Mouse (Mus musculus) right cerebral cortex, postnatal 4 days (tissue): ENCODE measurements around the gene Plp1.
A peak's percentile ranks its signal among the peaks of the same experiment; 100 is the strongest.

Experiments
- DNase-seq: peaks from one replicate; pipeline ENCODE4 v3.0.0-alpha.2; 2022

Gene Plp1

GRCm38 (mm10) chrX:136822371-136822770, at the start of gene Plp1:
Plp1 (plus strand) TSS chrX:136822671.
- no peak for DNase-seq

- DNase-seq, result no peak
Observed at GRCm38 (mm10) chrX:136773035-136773434, 49.4 kb upstream of the Plp1 start.

GRCm38 (mm10) chrX:136778046-136778445, 44.4 kb upstream of the Plp1 start:
- no peak for DNase-seq

DNA sequence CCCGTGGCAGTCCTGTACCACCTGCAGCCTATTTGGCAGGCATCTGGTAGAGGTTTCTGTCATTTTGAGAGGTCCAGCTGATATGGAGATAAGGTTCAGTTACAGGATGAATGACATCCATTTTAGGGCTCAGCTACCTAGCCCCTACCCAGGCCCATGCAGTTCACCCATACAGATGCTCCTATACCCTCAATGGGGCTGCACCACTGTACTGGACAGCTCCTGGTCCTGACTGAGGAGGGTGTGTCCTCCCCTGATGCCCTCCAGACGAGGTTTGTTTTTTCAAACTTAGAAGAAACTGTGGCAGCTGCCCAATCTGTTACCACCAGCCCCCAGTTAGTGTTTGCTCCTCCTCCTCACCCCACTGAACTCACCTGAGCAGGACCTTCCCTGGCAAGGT, 43.2 kb upstream of the Plp1 start:
- no peak for DNase-seq

- no peak for DNase-seq
Observed at GRCm38 (mm10) chrX:136780041-136780440, 42.4 kb upstream of the Plp1 start, which contains the start of gene Glra4. Glra4 (minus strand) TSS chrX:136780141.

DNA sequence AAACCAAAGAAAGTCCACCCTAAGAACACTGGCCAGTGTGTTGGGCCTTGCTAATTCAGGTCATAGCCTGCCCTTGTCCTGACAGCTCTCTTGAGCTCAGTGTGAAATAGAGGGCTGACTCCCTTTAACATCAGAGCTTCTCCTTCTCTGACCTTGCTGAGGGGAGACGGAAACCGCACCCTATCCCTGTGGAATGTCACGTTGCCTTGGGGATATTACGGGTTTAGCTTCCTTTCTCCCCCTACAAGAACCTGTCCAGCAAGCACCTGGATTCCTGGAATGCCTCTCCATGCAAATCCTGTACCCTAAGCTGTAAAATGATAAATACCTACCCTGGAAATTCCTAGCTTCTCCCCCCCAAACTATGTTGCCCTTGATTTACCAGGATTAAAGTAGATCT, 33.0 kb upstream of the Plp1 start:
- no peak for DNase-seq

DNA sequence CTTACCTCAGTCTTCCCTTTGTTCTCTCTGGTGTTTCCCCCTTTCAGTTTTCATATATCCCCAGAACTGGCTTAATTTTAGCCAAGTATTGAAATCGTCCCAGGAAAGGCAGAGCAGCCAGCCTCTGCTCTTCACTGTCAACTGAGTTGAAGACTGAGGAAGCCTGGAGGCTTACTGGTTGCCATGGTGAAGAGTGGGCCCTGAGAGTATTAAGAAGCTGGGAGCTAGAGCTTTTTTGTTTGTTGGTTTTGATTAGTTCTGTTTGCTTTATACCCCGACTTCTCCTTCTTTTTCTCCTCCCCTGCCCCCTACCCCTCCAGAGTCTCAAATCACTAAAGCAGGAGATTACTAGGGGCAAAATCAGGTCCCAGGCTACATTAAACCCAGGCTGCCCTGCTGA, 25.2 kb upstream of the Plp1 start:
- no peak for DNase-seq

DNA sequence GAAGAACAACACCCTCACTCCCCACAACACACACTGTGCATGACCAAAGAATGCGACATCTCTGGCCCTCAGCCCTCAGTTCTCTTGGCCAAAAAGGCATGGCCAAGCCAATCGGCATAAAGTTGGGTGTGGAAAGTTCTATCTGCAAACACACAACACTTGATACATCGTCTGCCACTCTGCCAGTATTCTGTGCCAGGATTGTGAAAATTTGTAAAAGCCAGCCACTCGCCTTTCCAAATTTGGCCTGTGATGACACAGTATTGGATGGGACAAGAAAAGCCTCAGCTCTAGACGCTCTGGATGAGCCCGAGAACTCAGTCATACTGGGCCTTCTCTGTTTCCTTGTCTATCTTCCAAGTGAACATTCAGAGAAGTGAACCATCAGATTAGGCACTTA, 2.7 kb upstream of the Plp1 start:
- no peak for DNase-seq

- peak; percentile 78 for DNase-seq
Observed at GRCm38 (mm10) chrX:136820250-136820649, 2.2 kb upstream of the Plp1 start.

DNA sequence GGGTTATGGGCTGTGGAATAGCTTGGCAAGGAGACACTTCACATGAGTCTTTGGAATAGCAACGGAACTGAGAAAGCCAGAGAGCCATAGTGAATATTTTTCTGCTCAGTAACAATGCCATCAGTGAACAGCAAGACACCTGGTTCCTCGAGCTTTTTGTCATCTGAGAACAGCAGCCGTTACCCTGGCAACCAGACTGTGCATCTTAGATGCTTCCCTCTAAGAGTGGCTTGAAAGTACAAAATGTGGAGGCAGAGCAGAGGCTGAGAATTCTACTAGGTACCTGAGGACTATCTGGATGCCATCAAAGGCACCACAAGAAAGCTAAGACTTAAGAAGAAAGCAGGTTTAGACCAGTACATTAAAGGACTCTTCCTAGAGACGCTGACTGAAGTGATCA, 2.5 kb downstream of the Plp1 start:
- no peak for DNase-seq

GRCm38 (mm10) chrX:136828610-136829009, 6.1 kb downstream of the Plp1 start:
- DNase-seq, result no peak

- DNase-seq, result no peak
Observed at GRCm38 (mm10) chrX:136850300-136850699, 27.8 kb downstream of the Plp1 start.

DNA sequence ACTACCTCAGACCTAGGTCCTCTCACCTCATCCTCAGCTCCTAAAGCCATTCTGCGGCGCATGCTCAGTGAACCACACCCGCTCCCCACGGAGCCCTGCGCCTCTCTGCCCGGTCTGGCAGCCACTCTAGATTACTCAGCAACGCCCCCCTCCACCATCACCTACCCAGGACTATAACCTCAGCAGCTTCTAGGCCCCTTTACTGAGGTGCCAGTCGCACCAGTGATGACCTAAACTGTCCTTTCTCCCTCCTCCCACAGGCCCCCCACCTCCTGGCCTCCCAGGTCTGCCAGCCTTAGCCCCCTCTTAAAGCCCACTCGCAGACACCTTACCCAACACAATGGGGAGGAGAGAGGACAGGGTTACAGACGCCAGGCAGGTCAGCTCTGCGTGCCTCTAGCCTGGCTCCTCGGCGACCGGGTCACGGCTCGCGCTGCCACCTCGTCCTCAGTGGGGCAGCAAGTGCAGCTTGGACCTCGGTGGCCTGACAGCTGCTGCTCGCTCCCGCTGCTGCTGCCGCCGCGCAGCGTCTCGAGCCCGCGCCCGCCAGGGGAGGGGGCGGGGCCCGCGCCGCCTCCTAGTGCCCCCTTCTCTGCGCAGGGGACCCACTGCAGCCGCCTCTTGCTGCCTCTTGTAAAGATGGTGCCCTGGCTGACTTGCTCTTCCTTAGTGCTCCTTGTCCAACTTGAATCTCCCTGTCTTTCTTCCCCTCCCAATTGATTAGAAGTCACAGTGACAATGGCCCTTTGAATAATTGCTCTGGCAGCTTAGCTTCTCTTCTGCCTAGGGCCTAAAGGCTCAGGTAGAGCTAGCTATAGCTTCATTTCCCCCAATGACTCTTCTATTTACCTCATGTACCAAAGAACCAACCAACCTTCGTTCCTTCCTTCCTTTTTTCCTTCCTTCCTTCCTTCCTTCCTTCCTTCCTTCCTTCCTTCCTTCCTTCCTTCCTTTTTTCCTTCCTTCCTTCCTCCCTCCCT, 45.9 kb downstream of the Plp1 start, which contains the start of gene Rab9b:
Rab9b (minus strand) TSS at position 695 of the 980 bp plus-strand sequence.
- DNase-seq, result peak; percentile 48
